Mouse (Mus musculus): Measurements from ENCODE around the gene Tia1. TPM values are rescaled to one million over a fixed set of nuclear protein-coding genes. Genes with fewer than 3 reads are reported as not detected.
A peak's percentile ranks its signal among the peaks of the same experiment; 100 is the strongest.

Gene Tia1
- polyA plus RNA-seq, 1 experiment from 2014 or later: 132 TPM

- no peak for ATAC-seq
- no peaks in the 10 kb centered on the region for H3K27me3 ChIP-seq (replicated peaks)
- H3K9me3 ChIP-seq: no peaks in the 10 kb centered on the region
- peaks cover 41% of the 10 kb centered on the region for H3K36me3 ChIP-seq
- no peak overlapping the region for H3K4me2 ChIP-seq (replicated peaks)
- WGBS: 87% methylated on average over 5 of the region's 5 CpGs
- no peak overlapping the region for H3K27ac ChIP-seq
- no peak overlapping the region for H3K4me3 ChIP-seq (replicated peaks)
- H3K9ac ChIP-seq: no peak overlapping the region
- peaks cover 6% of the 10 kb centered on the region; the same call in 1 of the 2 replicates for H3K4me1 ChIP-seq (replicated peaks)
Measured at GRCm38 (mm10) chr6:86391326-86391725, 12.7 kb upstream of the Tia1 start.

GRCm38 (mm10) chr6:86393187-86393586 lies 10.8 kb upstream of the Tia1 start:
- peaks cover 36% of the 10 kb centered on the region for H3K36me3 ChIP-seq
- no peaks in the 10 kb centered on the region for H3K27me3 ChIP-seq (replicated peaks)
- 97% methylated on average over 1 of the region's 1 CpGs for WGBS
- H3K9ac ChIP-seq: no peak overlapping the region
- peaks cover 12% of the 10 kb centered on the region for H3K4me1 ChIP-seq (replicated peaks)
- ATAC-seq: no peak
- no peak overlapping the region for H3K4me3 ChIP-seq (replicated peaks)
- no peaks in the 10 kb centered on the region for H3K9me3 ChIP-seq
- H3K4me2 ChIP-seq (replicated peaks): no peak overlapping the region
- H3K27ac ChIP-seq: no peak overlapping the region

GRCm38 (mm10) chr6:86394078-86394720 lies 9.8 kb upstream of the Tia1 start:
- H3K9me3 ChIP-seq: no peaks in the 10 kb centered on the region
- H3K27me3 ChIP-seq (replicated peaks): no peaks in the 10 kb centered on the region
- 84% methylated on average over 17 of the region's 17 CpGs for WGBS
- H3K9ac ChIP-seq: no peak overlapping the region
- ATAC-seq: no peak
- peaks cover 12% of the 10 kb centered on the region for H3K4me1 ChIP-seq (replicated peaks)
- no peak overlapping the region for H3K27ac ChIP-seq
- H3K36me3 ChIP-seq: peaks cover 27% of the 10 kb centered on the region
- no peak overlapping the region for H3K4me3 ChIP-seq (replicated peaks)
- H3K4me2 ChIP-seq (replicated peaks): no peak overlapping the region

DNA sequence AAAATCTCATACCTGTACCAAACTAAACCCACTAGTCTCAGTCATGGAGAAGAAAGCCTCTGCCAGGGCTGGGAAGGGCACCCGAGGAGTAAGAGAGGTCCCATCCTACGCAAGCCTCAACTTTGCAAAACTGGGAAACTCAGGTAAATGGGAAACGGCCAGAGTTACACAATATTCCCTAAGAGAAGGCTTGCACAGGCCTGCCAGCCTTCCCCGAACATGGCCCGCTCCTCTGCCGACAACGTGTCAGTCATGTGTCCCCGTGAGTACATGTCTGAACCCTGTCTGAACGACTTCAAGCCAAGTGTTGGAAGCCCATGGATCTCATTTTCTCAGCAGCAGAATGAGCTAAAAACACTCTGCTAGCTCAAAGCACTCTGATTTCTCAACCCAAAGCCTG lies 9.0 kb upstream of the Tia1 start:
- H3K27me3 ChIP-seq (replicated peaks): no peaks in the 10 kb centered on the region
- 92% methylated on average over 9 of the region's 9 CpGs for WGBS
- no peak overlapping the region for H3K27ac ChIP-seq
- peaks cover 12% of the 10 kb centered on the region for H3K4me1 ChIP-seq (replicated peaks)
- H3K9ac ChIP-seq: no peak overlapping the region
- ATAC-seq: no peak
- no peaks in the 10 kb centered on the region for H3K9me3 ChIP-seq
- peak overlapping the region; percentile 73; the same call in 1 of the 2 replicates for H3K4me2 ChIP-seq (replicated peaks)
- H3K4me3 ChIP-seq (replicated peaks): no peak overlapping the region
- H3K36me3 ChIP-seq: peaks cover 22% of the 10 kb centered on the region

GRCm38 (mm10) chr6:86395969-86396368 lies 8.1 kb upstream of the Tia1 start:
- Histone ChIP-seq H3K9me3 (no peaks in the 10 kb centered on the region), H3K4me2 (replicated peaks) (peak overlapping the region; percentile 73), H3K27ac (peak overlapping the region; percentile 78; the same call in 1 of the 2 replicates), H3K4me1 (replicated peaks) (peaks cover 15% of the 10 kb centered on the region), H3K9ac (peak overlapping the region; percentile 75), H3K4me3 (replicated peaks) (peak overlapping the region; percentile 73), H3K27me3 (replicated peaks) (no peaks in the 10 kb centered on the region), H3K36me3 (peaks cover 15% of the 10 kb centered on the region)
- WGBS: 29% methylated on average over 10 of the region's 10 CpGs
- no peak for ATAC-seq

- Histone ChIP-seq H3K4me3 (replicated peaks) (peak within 1 kb of the TSS; percentile 73), H3K4me2 (replicated peaks) (peak within 1 kb of the TSS; percentile 73), H3K36me3 (peaks cover 7% of the 10 kb centered on the region), H3K27me3 (replicated peaks) (no peaks in the 10 kb centered on the region), H3K27ac (peak within 1 kb of the TSS; percentile 78), H3K9ac (peak within 1 kb of the TSS; percentile 75), H3K4me1 (replicated peaks) (peaks cover 17% of the 10 kb centered on the region), H3K9me3 (no peaks in the 10 kb centered on the region)
- WGBS: under 1% methylated on average over 51 of the region's 51 CpGs
- peak; percentile 96 for ATAC-seq
Measured at GRCm38 (mm10) chr6:86396581-86397256, 7.3 kb upstream of the Tia1 start, which contains the start of gene Pcyox1. Gene Pcyox1, minus strand, starts transcription at chr6:86397154.

DNA sequence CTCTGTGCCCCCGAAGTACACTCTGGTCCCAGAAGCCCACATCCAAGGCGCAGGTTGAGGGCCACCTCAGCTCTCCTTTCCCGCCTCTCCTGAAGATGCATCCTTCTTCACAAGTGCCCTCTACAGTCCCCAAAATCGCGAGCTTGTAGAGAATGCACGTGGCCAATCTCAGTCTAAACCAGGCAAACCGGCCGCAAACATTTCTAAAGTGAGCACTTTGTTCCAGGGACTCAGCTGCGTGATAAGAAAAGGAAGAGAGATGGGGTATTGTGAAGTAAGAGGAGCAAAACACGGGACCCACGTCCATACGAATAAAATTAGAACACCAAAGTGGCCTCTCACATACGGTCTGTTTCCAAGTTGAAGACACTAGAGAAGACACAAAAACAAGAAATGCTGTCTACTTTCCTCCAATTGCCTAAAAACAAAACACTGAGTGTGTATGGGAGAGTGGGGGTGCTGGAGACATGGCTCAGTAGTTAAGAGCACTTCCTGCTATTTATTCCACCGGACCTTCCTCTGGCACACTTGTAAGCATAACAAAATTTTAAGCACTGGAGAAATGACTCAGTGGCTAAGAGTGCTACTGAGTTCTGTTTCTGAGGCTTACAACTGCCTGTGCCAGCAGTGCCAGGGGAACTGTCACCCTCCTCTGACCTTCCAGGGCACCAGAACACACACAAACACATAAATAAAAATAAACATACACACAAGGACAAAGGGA lies 6.6 kb upstream of the Tia1 start:
- ATAC-seq: peak; percentile 35
- 5% methylated on average over 14 of the region's 14 CpGs for WGBS

GRCm38 (mm10) chr6:86398986-86399385 lies 5.0 kb upstream of the Tia1 start:
- peaks cover 17% of the 10 kb centered on the region for H3K4me1 ChIP-seq (replicated peaks)
- H3K4me2 ChIP-seq (replicated peaks): no peak overlapping the region
- no peak overlapping the region for H3K4me3 ChIP-seq (replicated peaks)
- no peaks in the 10 kb centered on the region; the same call in 1 of the 2 replicates for H3K36me3 ChIP-seq
- H3K9ac ChIP-seq: no peak overlapping the region
- no peak overlapping the region for H3K27ac ChIP-seq
- H3K27me3 ChIP-seq (replicated peaks): no peaks in the 10 kb centered on the region
- 85% methylated on average over 2 of the region's 2 CpGs for WGBS
- no peak for ATAC-seq
- H3K9me3 ChIP-seq: no peaks in the 10 kb centered on the region

More for the DNA sequence above, 6.6 kb upstream of the Tia1 start:
- Histone ChIP-seq H3K36me3 (peaks cover 2% of the 10 kb centered on the region; the same call in 1 of the 2 replicates), H3K4me2 (replicated peaks) (peak overlapping the region; percentile 73), H3K4me3 (replicated peaks) (peak overlapping the region; percentile 73), H3K27me3 (replicated peaks) (no peaks in the 10 kb centered on the region), H3K27ac (peak overlapping the region; percentile 78), H3K9me3 (no peaks in the 10 kb centered on the region), H3K4me1 (replicated peaks) (peaks cover 17% of the 10 kb centered on the region), H3K9ac (peak overlapping the region; percentile 75)

DNA sequence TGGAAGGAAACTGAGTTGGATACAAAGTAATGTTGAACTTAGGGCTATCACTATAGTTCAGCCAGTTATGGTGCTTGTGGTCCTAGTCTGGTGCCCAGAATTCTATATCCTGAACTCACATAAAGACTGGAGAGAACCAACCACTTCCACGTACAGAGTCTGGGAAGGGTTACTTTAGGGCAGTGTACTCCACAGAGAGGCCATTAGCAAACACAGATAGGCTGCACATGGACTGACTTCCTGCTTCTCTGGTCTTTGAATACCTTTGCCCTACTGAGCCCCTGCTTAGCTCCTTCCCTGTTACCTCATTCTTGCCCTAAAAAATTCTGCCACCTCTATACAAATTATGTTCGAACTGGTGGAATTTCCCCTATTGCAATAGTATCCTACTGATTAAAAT lies 4.0 kb upstream of the Tia1 start:
- H3K27me3 ChIP-seq (replicated peaks): no peaks in the 10 kb centered on the region
- H3K4me3 ChIP-seq (replicated peaks): no peak overlapping the region
- WGBS: 64% methylated on average over 2 of the region's 2 CpGs
- no peak overlapping the region for H3K4me2 ChIP-seq (replicated peaks)
- peaks cover 17% of the 10 kb centered on the region for H3K4me1 ChIP-seq (replicated peaks)
- no peak for ATAC-seq
- H3K9ac ChIP-seq: no peak overlapping the region
- no peaks in the 10 kb centered on the region for H3K9me3 ChIP-seq
- no peaks in the 10 kb centered on the region for H3K36me3 ChIP-seq
- no peak overlapping the region for H3K27ac ChIP-seq

DNA sequence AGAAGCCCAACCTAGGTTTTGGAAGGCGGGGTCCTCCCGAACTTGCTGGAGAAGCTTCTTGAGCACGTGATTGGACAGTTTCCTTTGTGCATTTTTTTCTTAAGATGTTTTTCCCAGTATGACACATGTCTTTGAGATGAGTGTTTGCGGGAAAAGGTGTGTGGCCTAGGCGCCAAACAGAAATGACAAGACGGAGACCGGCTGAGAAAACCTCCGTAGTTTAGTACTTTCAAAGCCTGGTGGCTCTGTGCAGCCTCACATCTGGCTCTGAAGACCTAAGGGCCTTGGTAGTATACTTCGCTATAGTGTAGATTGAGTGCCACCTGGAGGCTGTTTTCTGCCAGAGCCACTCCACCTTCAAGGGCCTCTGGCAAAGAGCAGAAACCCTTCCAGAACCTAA lies 3.0 kb upstream of the Tia1 start:
- Histone ChIP-seq H3K36me3 (no peaks in the 10 kb centered on the region), H3K9ac (no peak overlapping the region), H3K4me2 (replicated peaks) (peak overlapping the region; percentile 53), H3K27me3 (replicated peaks) (no peaks in the 10 kb centered on the region), H3K4me3 (replicated peaks) (peak overlapping the region; percentile 23), H3K9me3 (no peaks in the 10 kb centered on the region), H3K27ac (peak overlapping the region; percentile 32; the same call in 1 of the 2 replicates), H3K4me1 (replicated peaks) (peaks cover 17% of the 10 kb centered on the region)
- ATAC-seq: peak; percentile 18; the same call in 1 of the 2 replicates
- 5% methylated on average over 9 of the region's 9 CpGs for WGBS

GRCm38 (mm10) chr6:86402681-86403607 lies 1.1 kb upstream of the Tia1 start:
- 33% methylated on average over 12 of the region's 12 CpGs for WGBS
- H3K9ac ChIP-seq: peak overlapping the region; percentile 29; the same call in 1 of the 2 replicates
- H3K27me3 ChIP-seq (replicated peaks): no peaks in the 10 kb centered on the region
- H3K36me3 ChIP-seq: no peaks in the 10 kb centered on the region
- H3K4me3 ChIP-seq (replicated peaks): peak overlapping the region; percentile 83
- no peaks in the 10 kb centered on the region for H3K9me3 ChIP-seq
- no peak overlapping the region for H3K27ac ChIP-seq
- H3K4me2 ChIP-seq (replicated peaks): peak overlapping the region; percentile 56
- H3K4me1 ChIP-seq (replicated peaks): peaks cover 7% of the 10 kb centered on the region
- ATAC-seq: no peak
